Mouse (Mus musculus): ENCODE data around the gene Radil. TPM values are rescaled to one million over a fixed set of nuclear protein-coding genes. Genes with fewer than 3 reads are reported as not detected.
A peak's percentile ranks its signal among the peaks of the same experiment; 100 is the strongest.

Gene Radil
- total RNA-seq, 2 experiments from 2014 or later = 18.1 to 21.0 TPM

GRCm38 (mm10) chr5:142458791-142459557, 91.9 kb downstream of the Radil start:
- peak in 1 of 2 experiments; percentile 78 for DNase-seq (ENCODE audit: low spot score in 2 of 2)

GRCm38 (mm10) chr5:142457345-142457744, 93.6 kb downstream of the Radil start:
- DNase-seq (ENCODE audit: low spot score in 2 of 2) = peak; percentile 44 to 81
- intact Hi-C loops (cut with DNase I) = no loop called here

More at GRCm38 (mm10) chr5:142458791-142459557, 91.9 kb downstream of the Radil start:
- intact Hi-C loops (cut with DNase I) = no loop called here

GRCm38 (mm10) chr5:142456318-142456717, 94.6 kb downstream of the Radil start:
- no peak for DNase-seq (ENCODE audit: low spot score in 2 of 2)
- intact Hi-C loops (cut with DNase I) = no loop called here

DNA sequence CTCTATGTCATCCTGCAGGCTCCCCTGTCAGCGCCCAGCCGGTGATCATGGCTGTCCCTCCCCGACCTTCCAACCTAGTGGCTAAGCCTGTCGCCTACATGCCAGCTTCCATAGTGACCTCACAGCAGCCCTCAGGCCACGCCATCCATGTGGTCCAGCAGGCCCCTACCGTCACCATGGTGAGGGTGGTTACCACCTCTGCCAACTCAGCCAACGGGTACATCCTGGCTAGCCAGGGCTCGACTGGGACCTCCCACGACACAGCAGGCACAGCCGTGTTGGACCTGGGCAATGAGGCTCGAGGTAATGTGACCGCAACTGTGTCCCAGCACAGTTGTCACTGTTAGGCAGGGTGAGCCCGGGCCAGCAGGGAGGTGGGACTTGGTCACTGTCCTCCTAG, 97.2 kb downstream of the Radil start:
- no peak for DNase-seq (ENCODE audit: low spot score in 2 of 2)
- intact Hi-C loops (cut with DNase I) = no loop called here

DNA sequence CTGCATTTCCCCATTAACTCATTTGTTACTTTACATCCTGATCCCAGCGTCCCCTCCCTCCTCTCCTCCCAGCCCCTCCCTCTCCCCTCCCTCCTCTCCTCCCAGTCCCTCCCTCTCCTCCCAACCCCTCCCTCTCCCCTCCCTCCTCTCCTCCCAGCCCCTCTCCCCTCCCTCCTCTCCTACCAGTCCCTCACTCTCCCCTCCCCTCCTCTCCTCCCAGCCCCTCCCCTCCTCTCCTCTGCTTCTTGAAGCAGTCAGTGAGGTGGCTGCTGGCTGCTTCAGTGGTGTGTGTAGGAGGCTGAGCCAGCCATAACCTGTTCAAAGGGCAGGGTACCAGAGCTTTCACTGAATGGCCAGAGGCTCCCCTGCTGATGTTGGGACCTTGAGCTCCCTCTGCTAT, 99.1 kb downstream of the Radil start:
- intact Hi-C loops (cut with DNase I) = no loop called here
- DNase-seq (ENCODE audit: low spot score in 2 of 2) = no peak

GRCm38 (mm10) chr5:142450846-142451245, 100.1 kb downstream of the Radil start:
- intact Hi-C loops (cut with DNase I) = no loop called here
- no peak for DNase-seq (ENCODE audit: low spot score in 2 of 2)

DNA sequence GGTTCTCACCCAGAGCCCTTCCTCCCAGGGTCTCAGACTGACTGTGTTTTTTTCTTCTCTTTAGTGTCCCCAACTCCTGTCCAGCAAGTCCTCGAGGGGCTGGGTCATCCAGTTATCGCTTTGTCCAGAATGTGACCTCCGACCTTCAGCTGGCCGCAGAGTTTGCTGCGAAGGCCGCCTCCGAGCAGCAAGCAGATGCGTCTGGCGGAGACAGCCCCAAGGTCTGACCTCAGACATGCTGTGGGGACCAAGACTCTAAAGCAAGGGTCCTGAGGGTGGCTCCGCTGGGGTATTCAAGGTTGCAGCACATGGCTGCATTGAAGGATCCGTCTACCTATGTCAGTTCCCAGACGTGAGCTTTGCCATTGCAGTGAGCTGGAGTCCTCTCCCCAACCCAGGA, 102.3 kb downstream of the Radil start:
- DNase-seq (ENCODE audit: low spot score in 2 of 2) = no peak
- intact Hi-C loops (cut with DNase I) = loop anchor here (1.0 to 5.0 kb wide), 3 partner anchors 46 to 1601 kb away; no protein-coding TSS in a partner anchor

DNA sequence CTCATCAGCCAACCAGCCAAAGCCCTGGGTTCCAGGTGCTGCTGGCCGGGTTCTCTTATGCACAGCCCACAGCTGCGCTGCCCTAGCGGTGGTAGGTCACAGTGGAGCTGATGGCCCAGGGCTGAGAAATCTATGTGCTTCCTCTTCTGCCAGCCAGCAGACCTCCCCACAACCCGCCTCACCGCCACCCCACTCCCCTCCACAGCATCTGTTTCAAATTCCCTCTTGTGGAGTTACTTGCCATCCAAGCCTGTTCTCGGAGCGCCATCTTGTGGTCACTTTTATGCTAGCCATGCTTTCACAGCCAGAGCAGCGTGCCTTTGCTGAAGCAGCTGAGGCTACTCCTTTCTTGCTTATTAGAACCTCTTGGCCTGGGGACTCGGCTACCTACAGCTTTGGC, 102.8 kb downstream of the Radil start:
- peak; percentile 88 to 94 for DNase-seq (ENCODE audit: low spot score in 2 of 2)
- intact Hi-C loops (cut with DNase I) = loop anchor here (1.0 to 5.0 kb wide), 3 partner anchors 45 to 1601 kb away; no protein-coding TSS in a partner anchor

DNA sequence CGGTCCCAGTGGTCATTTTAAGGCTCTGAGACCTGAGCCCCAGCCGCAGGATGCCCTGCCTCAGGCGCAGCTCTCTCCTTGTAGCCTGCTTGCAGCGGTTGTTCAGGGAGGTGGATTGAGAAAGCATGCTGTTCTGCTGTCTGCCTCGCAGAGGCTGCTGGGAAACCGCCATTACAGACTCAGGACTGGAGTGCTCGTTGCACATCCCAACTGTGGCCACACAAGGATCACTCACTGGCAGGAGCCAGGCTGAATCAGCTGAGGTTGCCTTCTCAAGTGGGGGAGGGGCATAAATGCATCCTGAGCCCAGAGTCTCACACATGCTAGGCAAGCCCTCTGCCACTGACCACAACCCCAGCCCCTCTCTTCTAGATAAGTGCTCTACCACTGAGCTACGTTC, 105.2 kb downstream of the Radil start:
- DNase-seq (ENCODE audit: low spot score in 2 of 2) = no peak
- intact Hi-C loops (cut with DNase I) = loop anchor here (5.0 kb wide), 1 partner anchor 1598 kb away; no protein-coding TSS in a partner anchor

DNA sequence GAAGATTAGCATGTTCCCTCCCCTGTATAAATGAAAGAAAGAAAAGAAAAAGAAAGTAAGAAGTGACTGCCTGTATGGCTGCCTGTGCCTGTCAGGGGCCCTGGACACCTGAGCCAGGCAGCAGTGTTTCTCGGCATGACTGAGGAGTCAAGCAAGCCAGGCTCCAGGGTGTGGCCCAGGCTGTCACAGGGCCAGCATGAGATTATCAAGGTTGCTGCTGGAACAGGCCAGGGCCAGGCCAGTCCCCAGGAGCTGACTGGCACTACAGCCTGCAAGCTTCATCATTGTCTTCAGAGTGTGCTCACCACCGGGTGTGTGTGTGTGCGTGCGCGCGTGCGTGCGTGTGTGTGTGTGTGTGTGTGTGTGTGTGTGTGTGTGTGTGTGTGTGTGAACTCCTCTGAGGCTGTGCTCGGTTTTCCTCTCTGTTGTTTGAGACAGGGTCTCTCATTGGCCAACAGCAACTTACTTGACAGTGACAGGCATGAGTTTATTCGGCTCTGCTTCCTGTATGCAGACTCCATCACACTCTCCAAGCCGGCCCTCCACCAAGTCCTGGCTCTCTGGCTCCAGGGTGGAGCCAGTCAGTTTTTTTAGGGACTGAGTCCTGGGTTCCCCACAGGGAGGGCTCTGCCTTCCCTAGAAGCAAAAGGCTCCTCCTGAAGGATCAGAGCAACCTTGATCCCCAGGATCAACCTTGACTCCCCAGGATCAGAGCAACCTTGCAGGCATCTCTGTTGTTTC, 105.9 kb downstream of the Radil start:
- no peak for DNase-seq (ENCODE audit: low spot score in 2 of 2)

GRCm38 (mm10) chr5:142443994-142444393, 106.9 kb downstream of the Radil start:
- intact Hi-C loops (cut with DNase I) = no loop called here
- no peak for DNase-seq (ENCODE audit: low spot score in 2 of 2)

More for the DNA sequence above, 105.9 kb downstream of the Radil start:
- intact Hi-C loops (cut with DNase I) = loop anchor here (5.0 kb wide), 1 partner anchor 1598 kb away; no protein-coding TSS in a partner anchor

DNA sequence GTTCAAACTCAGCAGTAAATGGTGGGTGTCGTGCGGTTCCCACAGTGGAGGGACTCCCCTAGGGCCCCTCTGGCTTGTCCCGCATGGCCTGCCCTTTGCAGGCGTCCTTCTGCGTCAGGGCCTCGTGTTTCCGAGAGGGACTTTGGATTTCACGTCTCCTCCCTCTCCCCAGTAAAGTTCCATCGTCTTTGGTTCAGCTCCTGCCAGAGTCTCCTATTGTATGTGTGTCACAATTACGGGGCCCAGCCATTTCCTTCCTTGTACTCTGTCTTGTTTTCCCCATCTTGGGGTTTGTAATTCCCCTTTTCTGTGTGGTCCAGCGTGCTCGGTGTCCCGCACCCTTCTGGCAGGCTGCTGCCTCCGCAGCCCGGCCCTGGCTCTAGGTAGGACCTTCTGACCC, 107.4 kb downstream of the Radil start:
- intact Hi-C loops (cut with DNase I) = no loop called here
- no peak for DNase-seq (ENCODE audit: low spot score in 2 of 2)

GRCm38 (mm10) chr5:142442045-142442440, 108.9 kb downstream of the Radil start:
- intact Hi-C loops (cut with DNase I) = no loop called here
- no peak for DNase-seq (ENCODE audit: low spot score in 2 of 2)

GRCm38 (mm10) chr5:142441332-142442044, 109.4 kb downstream of the Radil start:
- DNase-seq (ENCODE audit: low spot score in 2 of 2) = no peak
- intact Hi-C loops (cut with DNase I) = loop anchor here (2.0 kb wide), 2 partner anchors 37 to 75 kb away; no protein-coding TSS in a partner anchor

DNA sequence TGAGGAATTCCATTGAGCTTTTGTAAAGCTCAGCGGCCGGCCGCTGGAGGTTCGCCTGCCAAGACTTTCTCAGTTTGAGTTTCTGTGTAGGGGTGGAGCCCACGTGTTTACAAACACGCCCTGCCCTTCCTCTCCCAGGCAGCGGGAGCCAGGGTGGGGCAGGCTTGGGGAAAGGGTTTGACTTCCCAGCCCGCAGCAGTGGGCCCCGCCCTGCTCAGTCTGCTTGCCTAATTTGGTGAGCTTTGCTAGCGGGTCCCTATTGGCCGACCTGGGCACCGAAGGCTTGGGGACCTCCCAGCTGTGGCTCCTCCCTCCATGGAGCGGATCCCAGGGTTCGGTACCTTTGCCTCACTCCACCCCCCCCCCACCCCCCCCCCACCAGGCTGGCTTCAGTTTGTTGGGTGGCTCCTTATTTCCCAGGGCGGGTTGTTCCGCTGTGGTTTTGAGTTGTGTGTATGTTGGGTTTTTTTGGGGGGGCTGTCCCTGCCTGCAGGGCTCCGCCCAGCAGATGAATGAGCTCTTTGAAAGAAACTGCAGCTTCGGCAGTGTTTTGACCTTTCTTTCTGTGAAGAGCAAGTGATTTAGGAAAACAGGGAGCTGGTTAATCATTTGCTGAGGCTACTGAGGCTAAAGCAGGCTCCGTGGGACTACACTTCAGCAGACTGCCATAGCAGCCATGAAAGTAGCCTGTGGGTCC, 110.3 kb downstream of the Radil start:
- intact Hi-C loops (cut with DNase I) = loop anchor here (2.0 kb wide), 2 partner anchors 36 to 74 kb away; no protein-coding TSS in a partner anchor
- peak in 1 of 2 experiments; percentile 67 for DNase-seq (ENCODE audit: low spot score in 2 of 2)

GRCm38 (mm10) chr5:142439911-142440432, 110.9 kb downstream of the Radil start:
- intact Hi-C loops (cut with DNase I) = loop anchor here (2.0 kb wide), 2 partner anchors 35 to 73 kb away; no protein-coding TSS in a partner anchor
- no peak for DNase-seq (ENCODE audit: low spot score in 2 of 2)

DNA sequence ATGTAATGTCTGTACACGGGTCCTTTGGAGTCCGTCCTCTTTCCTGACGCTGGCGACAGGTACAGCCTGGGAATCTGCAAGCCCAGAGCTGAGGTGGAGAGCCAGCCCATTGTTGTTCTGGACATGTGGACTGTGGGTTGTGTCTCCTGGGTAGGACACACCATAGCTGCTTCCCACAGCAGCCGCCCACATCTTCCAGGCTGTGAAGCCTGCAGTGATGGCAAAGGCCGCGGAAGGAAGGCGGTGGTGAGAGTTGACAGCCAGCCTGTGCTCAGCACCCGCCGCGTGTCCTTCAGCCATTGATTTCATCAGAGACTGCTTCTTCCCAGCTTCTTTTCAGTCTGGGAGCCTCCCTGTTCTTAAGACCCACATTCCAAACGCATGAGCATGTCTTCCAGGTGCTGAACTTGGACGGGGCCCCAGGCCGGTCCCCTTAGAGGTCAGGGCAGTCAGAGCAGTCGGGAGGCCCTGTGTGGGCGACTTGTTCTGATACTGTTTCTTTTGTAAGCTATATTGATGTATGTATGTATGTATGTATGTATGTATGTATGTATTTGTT, 112.4 kb downstream of the Radil start:
- intact Hi-C loops (cut with DNase I) = no loop called here
- DNase-seq (ENCODE audit: low spot score in 2 of 2) = peak; percentile 56 to 87

- no peak for DNase-seq (ENCODE audit: low spot score in 2 of 2)
- intact Hi-C loops (cut with DNase I) = no loop called here
Observed at GRCm38 (mm10) chr5:142435736-142436135, 115.2 kb downstream of the Radil start.

All from left cerebral cortex, postnatal 25 days (tissue).